Mouse (Mus musculus): ENCODE results near the gene Taf8.

DNA sequence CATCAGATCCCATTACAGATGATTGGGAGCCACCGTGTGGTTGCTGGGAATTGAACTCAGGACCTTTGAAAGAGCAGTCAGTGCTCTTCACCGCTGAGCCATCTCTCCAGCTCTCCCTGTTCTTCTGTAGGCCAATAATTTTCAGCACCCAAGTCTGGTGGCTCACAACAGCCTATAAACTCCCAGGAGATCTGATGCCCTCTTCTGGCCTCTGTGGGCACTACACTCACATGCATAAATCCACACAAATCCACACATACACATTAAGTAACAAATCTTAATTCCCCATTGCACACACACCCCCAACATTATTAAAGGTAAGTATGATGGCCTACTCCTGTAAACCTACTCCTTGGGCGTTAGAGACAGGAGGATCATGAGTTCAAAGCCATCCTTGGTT is 14.1 kb upstream of the Taf8 start:
- TF ChIP-seq CTCF (IDR thresholded peaks at IDR 0.05; ENCODE audit: low read depth) (peak; percentile 59), EP300 (IDR thresholded peaks at IDR 0.05; ENCODE audit: low read depth) (no peak)

All from liver, postnatal 0 days (tissue).